Mouse (Mus musculus) hindbrain, embryonic 13.5 days (tissue): ENCODE results near the gene Acox1. TPM values are rescaled to one million over a fixed set of nuclear protein-coding genes. Genes with fewer than 3 reads are reported as not detected.

Experiments used
- ATAC-seq: fragments of 200-750 bp; cut with Nextera tagmentation; 2 replicates; pipeline ENCODE4 v1.8.0; 2017; ENCODE audit warnings: moderate TSS enrichment; ENCODE audit not compliant: low FRiP score
- H3K27ac ChIP-seq: fragments of 300-500 bp; sonication (generic); 2 replicates; pipeline ENCODE4 v1.5.1; 2015; ENCODE audit warnings: inconsistent platforms, mild to moderate bottlenecking, moderate library complexity
- H3K27me3 ChIP-seq: fragments of 300-500 bp; sonication (generic); 2 replicates; pipeline ENCODE4 v1.6.1; 2015; ENCODE audit warnings: mild to moderate bottlenecking, inconsistent platforms
- H3K36me3 ChIP-seq: fragments of 300-500 bp; sonication (generic); 2 replicates; pipeline ENCODE4 v1.6.1; 2015; ENCODE audit warnings: mild to moderate bottlenecking, inconsistent platforms
- H3K4me1 ChIP-seq: fragments of 300-500 bp; sonication (generic); replicated peaks from 2 replicates; pipeline ENCODE4 v1.6.1; 2015; ENCODE audit warnings: inconsistent platforms
- H3K4me2 ChIP-seq: fragments of 300-500 bp; sonication (generic); 2 replicates; pipeline ENCODE4 v1.6.1; 2015; ENCODE audit warnings: inconsistent platforms, mild to moderate bottlenecking, moderate library complexity
- H3K4me3 ChIP-seq: fragments of 300-500 bp; sonication (generic); 2 replicates; pipeline ENCODE4 v1.5.1; 2015; ENCODE audit warnings: mild to moderate bottlenecking, inconsistent platforms
- H3K9ac ChIP-seq: fragments of 300-500 bp; sonication (generic); 2 replicates; pipeline ENCODE4 v1.6.1; 2015; ENCODE audit warnings: mild to moderate bottlenecking, inconsistent platforms
- H3K9me3 ChIP-seq: fragments of 300-500 bp; sonication (generic); 2 replicates; pipeline ENCODE4 v1.6.1; 2016; ENCODE audit warnings: inconsistent platforms
- WGBS: fragments of 180-500 bp; shearing (Covaris S2); methylation state at CpG from one replicate; pipeline ENCODE4 v1.1.7; 2015; 5-methylcytosine and 5-hydroxymethylcytosine counted together
- polyA plus RNA-seq: library from polyadenylated mRNA; unstranded; fragments of >200 nt; fragmentation: Nextera tagmentation; extraction: Ambion mirVana; gene quantifications from 2 replicates; pipeline ENCODE4 v1.2.1, GENCODE M21; 2015

Acox1 gene
- polyA plus RNA-seq, 1 experiment from 2014 or later: 54.6 TPM

- Histone ChIP-seq H3K36me3 (peaks cover 82% of the 10 kb centered on the region), H3K9ac (no peak overlapping the region), H3K9me3 (no peaks in the 10 kb centered on the region), H3K27ac (peak overlapping the region; percentile 18; the same call in 1 of the 2 replicates), H3K4me1 (peaks cover 15% of the 10 kb centered on the region), H3K4me2 (no peak overlapping the region), H3K4me3 (no peak overlapping the region), H3K27me3 (no peaks in the 10 kb centered on the region)
- no peak for ATAC-seq
- 95% methylated on average over 3 of the region's 3 CpGs for WGBS
Measured at GRCm38 (mm10) chr11:116185836-116186235, 13.0 kb downstream of the Acox1 start.

- peaks cover 95% of the 10 kb centered on the region for H3K36me3 ChIP-seq
Measured at GRCm38 (mm10) chr11:116178411-116179121, 20.3 kb downstream of the Acox1 start.

DNA sequence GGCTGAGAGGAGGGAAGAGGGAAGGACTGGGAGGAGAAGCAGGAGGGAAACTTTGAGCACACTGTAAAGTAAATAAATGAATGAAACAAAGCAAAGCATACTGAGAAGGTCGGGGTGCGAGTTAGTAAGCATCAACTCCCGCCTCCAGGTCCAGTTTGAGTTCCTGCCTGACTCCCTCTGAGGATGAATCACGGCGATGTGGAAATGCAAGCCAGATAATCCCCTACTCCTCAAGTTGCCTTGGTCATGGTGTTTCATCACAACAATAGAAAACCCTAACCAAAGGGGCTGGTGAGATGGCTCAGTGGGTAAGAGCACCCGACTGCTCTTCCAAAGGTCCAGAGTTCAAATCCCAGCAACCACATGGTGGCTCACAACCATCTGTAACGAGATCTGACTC is 22.8 kb downstream of the Acox1 start:
- ATAC-seq: no peak
- Histone ChIP-seq H3K36me3 (peaks cover 96% of the 10 kb centered on the region), H3K4me3 (no peak overlapping the region), H3K4me2 (no peak overlapping the region), H3K27ac (no peak overlapping the region), H3K4me1 (no peaks in the 10 kb centered on the region), H3K9ac (no peak overlapping the region), H3K9me3 (no peaks in the 10 kb centered on the region), H3K27me3 (no peaks in the 10 kb centered on the region)
- WGBS: 84% methylated on average over 7 of the region's 7 CpGs

More at GRCm38 (mm10) chr11:116178411-116179121, 20.3 kb downstream of the Acox1 start:
- no peak overlapping the region for H3K9ac ChIP-seq
- H3K27ac ChIP-seq: no peak overlapping the region
- no peaks in the 10 kb centered on the region for H3K4me1 ChIP-seq
- ATAC-seq: no peak
- H3K9me3 ChIP-seq: no peaks in the 10 kb centered on the region
- WGBS: 91% methylated on average over 20 of the region's 20 CpGs
- no peak overlapping the region for H3K4me3 ChIP-seq
- H3K4me2 ChIP-seq: no peak overlapping the region
- H3K27me3 ChIP-seq: no peaks in the 10 kb centered on the region

DNA sequence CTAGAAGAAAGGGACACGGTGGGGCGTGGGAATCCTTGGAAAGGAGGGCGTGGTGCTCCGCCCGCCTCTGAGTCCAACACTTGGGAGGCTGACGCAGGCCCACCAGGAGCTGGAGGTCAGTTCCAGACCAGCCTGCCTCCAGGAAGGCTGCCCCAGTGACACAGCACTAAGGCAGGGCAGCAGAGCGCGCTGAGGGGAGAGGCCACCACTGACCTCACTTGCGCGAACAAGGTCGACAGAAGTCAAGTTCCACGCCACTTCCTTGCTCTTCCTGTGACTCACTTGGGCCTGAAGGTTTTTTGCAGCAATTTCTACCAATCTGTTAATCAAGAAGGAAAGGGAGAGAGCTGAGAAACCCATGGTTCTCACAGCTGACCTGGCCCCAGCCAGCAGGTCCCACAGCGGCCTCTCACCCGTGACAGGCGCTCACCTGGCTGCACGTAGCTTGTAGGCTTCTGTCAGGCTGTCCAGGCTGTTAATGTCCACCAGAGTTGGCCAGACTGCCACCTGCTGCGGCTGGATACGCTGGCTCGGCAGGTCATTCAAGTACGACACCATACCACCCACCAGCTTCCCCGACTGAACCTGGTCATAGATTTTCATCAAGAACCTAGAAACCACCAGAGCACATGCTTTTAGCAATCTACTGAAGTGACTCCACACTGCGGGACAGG is 23.9 kb downstream of the Acox1 start:
- no peak for ATAC-seq
- Histone ChIP-seq H3K4me3 (no peak overlapping the region), H3K36me3 (peaks cover 90% of the 10 kb centered on the region), H3K27ac (no peak overlapping the region), H3K9me3 (no peaks in the 10 kb centered on the region), H3K4me1 (no peaks in the 10 kb centered on the region), H3K9ac (no peak overlapping the region), H3K27me3 (no peaks in the 10 kb centered on the region), H3K4me2 (no peak overlapping the region)
- 93% methylated on average over 22 of the region's 22 CpGs for WGBS

DNA sequence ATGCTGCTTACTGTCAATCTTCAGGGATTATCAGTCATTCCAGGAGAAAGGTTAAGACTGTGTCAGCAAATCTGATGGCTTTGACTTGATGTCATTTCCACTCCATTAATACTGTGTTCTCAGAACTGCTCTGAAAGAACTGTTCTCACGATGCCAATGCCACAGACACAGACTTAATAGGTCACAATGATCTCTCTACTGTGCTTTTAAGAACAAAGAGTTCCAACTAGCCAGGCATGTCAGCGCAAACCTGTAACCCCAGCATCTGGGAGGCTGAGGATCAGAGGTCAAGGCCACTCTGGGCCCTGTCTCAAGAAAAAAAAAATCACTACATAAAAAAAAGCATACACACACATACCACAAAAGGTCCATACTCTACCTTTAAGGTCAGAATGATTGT is 26.9 kb downstream of the Acox1 start:
- H3K4me1 ChIP-seq: peaks cover 10% of the 10 kb centered on the region
- no peak overlapping the region for H3K4me2 ChIP-seq
- 89% methylated on average over 2 of the region's 2 CpGs for WGBS
- H3K36me3 ChIP-seq: peaks cover 62% of the 10 kb centered on the region
- H3K27me3 ChIP-seq: no peaks in the 10 kb centered on the region
- H3K27ac ChIP-seq: no peak overlapping the region
- no peak for ATAC-seq
- 0 out of 2 replicates have a peak overlapping the region, but pooled peaks have one; percentile 2 for H3K9ac ChIP-seq
- no peak overlapping the region for H3K4me3 ChIP-seq
- no peaks in the 10 kb centered on the region for H3K9me3 ChIP-seq

DNA sequence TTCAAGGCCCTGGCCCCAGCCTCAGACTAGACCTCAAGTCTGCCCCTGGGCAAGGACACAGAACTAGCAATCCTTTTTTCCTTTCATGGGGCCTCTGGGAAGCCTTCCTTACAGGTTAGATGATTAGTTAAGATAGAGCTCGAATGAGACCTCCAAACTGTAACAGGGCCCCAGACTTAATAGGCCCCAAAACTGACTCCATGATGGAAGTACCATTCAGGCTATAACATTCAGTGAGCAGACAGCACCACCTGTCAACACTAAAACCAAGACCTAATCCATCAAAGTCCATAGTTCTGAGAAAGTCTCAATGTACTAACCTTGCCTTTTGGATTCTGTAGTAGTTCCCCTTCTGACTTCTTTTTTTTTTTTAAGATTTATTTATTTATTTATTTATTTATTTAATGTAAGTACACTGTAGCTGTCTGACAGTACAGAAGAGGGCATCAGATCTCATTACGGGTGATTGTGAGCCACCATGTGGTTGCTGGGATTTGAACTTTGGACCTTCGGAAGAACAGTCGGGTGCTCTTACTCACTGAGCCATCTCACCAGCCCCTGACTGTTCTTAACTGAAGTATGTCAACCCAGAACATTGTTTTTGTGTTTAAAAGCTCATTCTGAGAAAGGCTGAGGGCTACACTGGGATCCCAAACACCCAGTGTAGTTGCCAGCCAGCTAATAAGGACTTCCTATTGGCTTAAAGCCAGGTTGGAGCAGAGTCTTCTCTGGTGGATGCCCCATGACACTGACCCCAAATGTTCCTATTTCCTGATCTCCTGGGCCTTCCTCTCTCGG is 28.6 kb downstream of the Acox1 start:
- peaks cover 28% of the 10 kb centered on the region for H3K4me1 ChIP-seq
- H3K4me3 ChIP-seq: no peak overlapping the region
- H3K9ac ChIP-seq: no peak overlapping the region
- no peak overlapping the region for H3K4me2 ChIP-seq
- H3K36me3 ChIP-seq: peaks cover 52% of the 10 kb centered on the region
- H3K9me3 ChIP-seq: no peaks in the 10 kb centered on the region
- no peak overlapping the region for H3K27ac ChIP-seq
- no peak for ATAC-seq
- no peaks in the 10 kb centered on the region for H3K27me3 ChIP-seq
- WGBS: 90% methylated on average over 5 of the region's 5 CpGs

DNA sequence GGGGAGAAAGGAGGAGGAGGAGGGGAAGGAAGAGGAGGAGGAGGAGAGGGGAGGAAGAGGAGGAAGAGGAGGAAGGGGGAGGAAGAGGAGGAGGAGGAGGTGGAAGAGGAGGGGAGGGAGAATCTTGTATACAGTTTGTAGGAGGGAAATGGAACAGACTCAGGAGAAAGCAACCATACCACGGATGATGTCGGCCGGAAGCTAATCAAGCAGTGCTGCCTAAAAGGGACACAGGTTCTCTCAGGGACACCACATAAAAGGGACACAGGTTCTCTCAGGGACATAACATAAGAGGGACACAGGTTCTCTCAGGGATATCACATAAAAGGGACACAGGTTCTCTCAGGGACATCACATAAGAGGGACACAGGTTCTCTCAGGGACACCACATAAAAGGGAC is 29.6 kb downstream of the Acox1 start:
- H3K4me3 ChIP-seq: no peak overlapping the region
- peaks cover 28% of the 10 kb centered on the region for H3K4me1 ChIP-seq
- no peaks in the 10 kb centered on the region for H3K27me3 ChIP-seq
- H3K27ac ChIP-seq: no peak overlapping the region
- no peaks in the 10 kb centered on the region for H3K9me3 ChIP-seq
- H3K4me2 ChIP-seq: no peak overlapping the region
- 87% methylated on average over 3 of the region's 3 CpGs for WGBS
- ATAC-seq: no peak
- no peak overlapping the region for H3K9ac ChIP-seq
- H3K36me3 ChIP-seq: peaks cover 51% of the 10 kb centered on the region

GRCm38 (mm10) chr11:116167884-116168439 is 30.9 kb downstream of the Acox1 start, which contains the start of gene Fbf1:
Gene Fbf1, minus strand, starts transcription at chr11:116168166.
- Histone ChIP-seq H3K4me3 (peak within 1 kb of the TSS; percentile 73), H3K27me3 (no peaks in the 10 kb centered on the region), H3K9me3 (no peaks in the 10 kb centered on the region), H3K9ac (peak within 1 kb of the TSS; percentile 89), H3K36me3 (peaks cover 47% of the 10 kb centered on the region), H3K4me1 (peaks cover 35% of the 10 kb centered on the region), H3K27ac (peak within 1 kb of the TSS; percentile 96), H3K4me2 (peak within 1 kb of the TSS; percentile 77)
- under 1% methylated on average over 40 of the region's 40 CpGs for WGBS
- peak; percentile 98 for ATAC-seq

DNA sequence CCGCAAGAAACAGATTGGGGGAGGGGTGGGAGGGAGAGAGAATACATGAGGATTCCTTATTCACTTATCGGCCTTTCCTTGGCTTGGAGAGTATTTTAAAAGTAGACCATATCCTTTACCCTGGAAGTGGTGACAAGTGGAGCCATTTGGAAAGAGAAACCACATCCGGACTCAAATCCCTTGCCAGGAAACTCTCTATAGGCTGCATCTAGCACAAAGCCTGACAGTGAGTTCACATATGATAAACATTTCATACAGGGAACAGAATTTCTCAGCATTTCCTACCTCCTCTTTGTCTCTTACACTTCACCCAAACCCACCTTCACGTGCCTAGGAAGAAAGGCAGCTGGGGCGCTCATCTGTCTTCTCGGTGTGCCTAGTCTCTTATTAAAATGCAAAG is 31.6 kb downstream of the Acox1 start:
- WGBS: 7% methylated on average over 6 of the region's 6 CpGs
- peak overlapping the region; percentile 96 for H3K27ac ChIP-seq
- ATAC-seq: no peak
- no peaks in the 10 kb centered on the region for H3K27me3 ChIP-seq
- H3K9ac ChIP-seq: peak overlapping the region; percentile 89
- peak overlapping the region; percentile 73 for H3K4me3 ChIP-seq
- no peaks in the 10 kb centered on the region for H3K9me3 ChIP-seq
- peaks cover 41% of the 10 kb centered on the region for H3K36me3 ChIP-seq
- H3K4me2 ChIP-seq: peak overlapping the region; percentile 77
- H3K4me1 ChIP-seq: peaks cover 41% of the 10 kb centered on the region

GRCm38 (mm10) chr11:116163002-116163401 is 35.8 kb downstream of the Acox1 start:
- H3K4me2 ChIP-seq: 0 out of 2 replicates have a peak overlapping the region, but pooled peaks have one; percentile 6
- H3K9me3 ChIP-seq: no peaks in the 10 kb centered on the region
- H3K27ac ChIP-seq: no peak overlapping the region
- H3K4me1 ChIP-seq: peaks cover 38% of the 10 kb centered on the region
- no peaks in the 10 kb centered on the region for H3K27me3 ChIP-seq
- H3K4me3 ChIP-seq: no peak overlapping the region
- peak overlapping the region; percentile 46 for H3K9ac ChIP-seq
- peaks cover 62% of the 10 kb centered on the region for H3K36me3 ChIP-seq
- ATAC-seq: no peak
- WGBS: 20% methylated on average over 9 of the region's 9 CpGs

- 65% methylated on average over 10 of the region's 10 CpGs for WGBS
- ATAC-seq: no peak; the same call in 1 of the 2 replicates
- H3K9ac ChIP-seq: no peak overlapping the region
- H3K4me3 ChIP-seq: no peak overlapping the region
- H3K27ac ChIP-seq: 0 out of 2 replicates have a peak overlapping the region, but pooled peaks have one; percentile 4
- H3K27me3 ChIP-seq: no peaks in the 10 kb centered on the region
- H3K4me1 ChIP-seq: peaks cover 35% of the 10 kb centered on the region
- no peaks in the 10 kb centered on the region for H3K9me3 ChIP-seq
- peaks cover 71% of the 10 kb centered on the region for H3K36me3 ChIP-seq
- H3K4me2 ChIP-seq: no peak overlapping the region
Measured at GRCm38 (mm10) chr11:116162146-116162545, 36.7 kb downstream of the Acox1 start.

DNA sequence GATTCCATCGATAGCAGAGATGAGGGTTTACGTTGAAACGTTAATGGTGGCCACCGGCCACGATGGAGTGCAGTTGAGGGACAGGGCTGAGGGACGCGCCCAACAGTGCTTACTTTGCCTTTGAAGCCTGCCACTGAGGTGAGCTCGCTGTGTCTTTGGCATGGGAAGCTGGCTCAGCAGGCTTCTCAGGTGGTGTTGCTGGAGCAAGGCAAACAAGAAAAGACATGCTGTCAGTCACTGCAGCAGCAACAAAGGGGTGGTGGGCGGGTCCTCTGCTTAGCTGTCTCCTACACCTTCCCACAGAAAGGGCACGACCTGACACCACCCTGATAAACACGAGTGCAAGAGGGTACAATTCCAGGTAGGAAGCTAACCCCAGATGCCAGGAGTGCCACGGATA is 37.5 kb downstream of the Acox1 start:
- peak overlapping the region; percentile 43; the same call in 1 of the 2 replicates for H3K9ac ChIP-seq
- H3K27me3 ChIP-seq: no peaks in the 10 kb centered on the region
- H3K4me1 ChIP-seq: peaks cover 27% of the 10 kb centered on the region
- H3K27ac ChIP-seq: no peak overlapping the region
- ATAC-seq: no peak
- H3K9me3 ChIP-seq: no peaks in the 10 kb centered on the region
- peaks cover 79% of the 10 kb centered on the region for H3K36me3 ChIP-seq
- WGBS: 68% methylated on average over 12 of the region's 12 CpGs
- H3K4me3 ChIP-seq: no peak overlapping the region
- no peak overlapping the region for H3K4me2 ChIP-seq
